Mouse (Mus musculus) olfactory bulb, adult 2 months (tissue): ENCODE data around the gene Tbl1x.

Experiments used
- CTCF ChIP-seq: fragments of 200-500 bp; IDR thresholded peaks from 2 replicates; pipeline ENCODE4 v1.5.1; 2012; ENCODE audit warnings: low read depth, mild to moderate bottlenecking, low read length, moderate library complexity; ENCODE audit not compliant: insufficient read depth
- POLR2A ChIP-seq: fragments of 200-500 bp; IDR thresholded peaks from 2 replicates; pipeline ENCODE4 v1.6.1; 2012; ENCODE audit warnings: mild to moderate bottlenecking, low read depth, low read length, moderate library complexity; ENCODE audit not compliant: insufficient read depth

GRCm38 (mm10) chrX:77663276-77663675, 152.5 kb downstream of the Tbl1x start:
- no peak for TF ChIP-seq CTCF
- no peak for TF ChIP-seq POLR2A
